Mouse (Mus musculus) stomach, embryonic 16.5 days (tissue): ENCODE measurements around the gene Kbtbd6. TPM values are rescaled to one million over a fixed set of nuclear protein-coding genes. Genes with fewer than 3 reads are reported as not detected.
"Not testable (repeated sequence)": the region's sequence is repeated elsewhere in the genome, so short reads cannot be mapped to it uniquely, and the experiment has no call there.

ENCODE experiments used
- ATAC-seq: fragments of 200-750 bp; cut with Nextera tagmentation; 2 replicates; pipeline ENCODE4 v1.8.0; 2017; ENCODE audit warnings: moderate number of reproducible peaks, moderate TSS enrichment; ENCODE audit not compliant: insufficient read depth, low FRiP score
- H3K27ac ChIP-seq: fragments of 300-500 bp; sonication (generic); 2 replicates; pipeline ENCODE4 v1.5.1; 2014; ENCODE audit warnings: low read length
- H3K27me3 ChIP-seq: fragments of 300-500 bp; sonication (generic); 2 replicates; pipeline ENCODE4 v1.6.1; 2014; ENCODE audit warnings: low read length, control low read depth, mixed read lengths; ENCODE audit not compliant: control insufficient read depth, insufficient read depth
- H3K36me3 ChIP-seq: fragments of 300-500 bp; sonication (generic); 2 replicates; pipeline ENCODE4 v1.6.1; 2014; ENCODE audit warnings: low read length; ENCODE audit not compliant: control insufficient read depth, insufficient read depth
- H3K4me1 ChIP-seq: fragments of 300-500 bp; sonication (generic); 2 replicates; pipeline ENCODE4 v1.6.1; 2014; ENCODE audit warnings: low read length, control low read depth, mixed read lengths; ENCODE audit not compliant: control insufficient read depth, insufficient read depth
- H3K4me2 ChIP-seq: fragments of 300-500 bp; sonication (generic); 2 replicates; pipeline ENCODE4 v1.6.1; 2014; ENCODE audit warnings: low read depth, low read length, mixed read lengths
- H3K4me3 ChIP-seq: fragments of 300-500 bp; sonication (generic); replicated peaks from 2 replicates; pipeline ENCODE4 v1.5.1; 2014; ENCODE audit warnings: mild to moderate bottlenecking, low read length
- H3K9ac ChIP-seq: fragments of 300-500 bp; sonication (generic); 2 replicates; pipeline ENCODE4 v1.6.1; 2014; ENCODE audit warnings: low read length
- H3K9me3 ChIP-seq: fragments of 300-500 bp; sonication (generic); replicated peaks from 2 replicates; pipeline ENCODE4 v1.6.1; 2016; ENCODE audit warnings: low read length, control low read depth; ENCODE audit not compliant: control insufficient read depth
- WGBS: fragments of 180-500 bp; shearing (Covaris S2); extraction: QIAGEN DNeasy Blood & Tissue Kit; methylation state at CpG from one replicate; pipeline ENCODE4 v1.1.7; 2014; 5-methylcytosine and 5-hydroxymethylcytosine counted together
- polyA plus RNA-seq: library from polyadenylated mRNA; unstranded; fragments of >200 nt; fragmentation: Nextera tagmentation; extraction: Ambion mirVana; gene quantifications from 2 replicates; pipeline ENCODE4 v1.2.1, GENCODE M21; 2015

Kbtbd6 gene
- polyA plus RNA-seq, result 1.4 and 1.8 TPM in 2 replicates

DNA sequence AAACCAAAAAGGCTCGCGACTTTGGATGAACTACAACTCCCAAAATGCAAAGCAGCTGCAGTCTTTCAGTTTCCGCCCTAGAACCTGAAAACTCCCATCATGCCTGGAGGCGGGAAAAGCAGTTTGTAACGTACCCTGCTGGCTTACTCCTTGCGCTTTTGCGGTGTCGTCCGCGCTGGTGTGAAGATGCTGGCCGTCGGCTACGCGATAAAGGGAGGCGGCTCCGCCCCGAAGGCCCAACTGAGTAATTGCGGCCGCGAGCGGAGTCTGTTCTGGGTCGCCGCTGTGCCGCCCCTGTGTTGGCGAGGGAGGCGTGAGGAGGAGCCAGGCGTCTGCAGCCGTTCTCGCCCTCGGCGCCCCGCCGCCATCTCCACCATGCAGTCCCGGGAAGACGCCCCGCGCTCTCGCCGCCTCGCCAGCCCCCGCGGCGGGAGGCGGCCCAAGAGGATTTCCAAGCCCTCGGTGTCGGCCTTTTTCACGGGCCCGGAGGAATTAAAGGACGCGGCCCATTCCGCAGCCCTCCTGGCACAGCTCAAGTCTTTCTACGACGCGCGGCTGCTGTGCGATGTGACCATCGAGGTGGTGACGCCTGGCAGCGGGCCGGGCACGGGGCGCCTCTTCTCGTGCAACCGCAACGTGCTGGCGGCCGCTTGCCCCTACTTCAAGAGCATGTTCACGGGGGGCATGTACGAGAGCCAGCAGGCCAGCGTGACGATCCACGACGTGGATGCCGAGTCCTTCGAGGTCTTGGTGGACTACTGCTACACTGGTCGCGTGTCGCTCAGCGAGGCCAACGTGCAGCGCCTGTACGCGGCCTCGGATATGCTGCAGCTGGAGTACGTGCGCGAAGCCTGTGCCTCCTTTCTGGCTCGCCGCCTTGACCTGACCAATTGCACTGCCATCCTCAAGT, at the start of gene Kbtbd6:
Gene Kbtbd6, plus strand, starts transcription at position 155 of the 910 bp plus-strand sequence.
- not testable (repeated sequence) for H3K4me1 ChIP-seq, H3K9me3 ChIP-seq, H3K36me3 ChIP-seq, H3K27me3 ChIP-seq
- H3K27ac ChIP-seq, result peak within 1 kb of the TSS; percentile 67; the same call in 1 of the 2 replicates
- peak; percentile 91 for ATAC-seq
- peak within 1 kb of the TSS; percentile 65 for H3K9ac ChIP-seq
- WGBS, result 18% methylated on average over 44 of the region's 89 CpGs
- peak within 1 kb of the TSS; percentile 63 for H3K4me2 ChIP-seq
- peak within 1 kb of the TSS; percentile 67 for H3K4me3 ChIP-seq

GRCm38 (mm10) chr14:79407641-79408040, 44.0 kb upstream of the Kbtbd6 start:
- Histone ChIP-seq H3K9me3 (no peaks in the 10 kb centered on the region), H3K27me3 (no peaks in the 10 kb centered on the region), H3K36me3 (peaks cover 2% of the 10 kb centered on the region; the same call in 1 of the 2 replicates), H3K9ac (no peak overlapping the region), H3K4me3 (no peak overlapping the region), H3K4me2 (no peak overlapping the region), H3K4me1 (no peaks in the 10 kb centered on the region), H3K27ac (no peak overlapping the region)
- whole genome bisulfite sequencing, result 69% methylated on average over 2 of the region's 2 CpGs
- no peak for ATAC-seq

GRCm38 (mm10) chr14:79409278-79409830, 42.3 kb upstream of the Kbtbd6 start:
- Histone ChIP-seq H3K27ac (0 out of 2 replicates have a peak overlapping the region, but pooled peaks have one; percentile 69), H3K27me3 (no peaks in the 10 kb centered on the region), H3K4me2 (no peak overlapping the region), H3K9ac (no peak overlapping the region), H3K4me3 (no peak overlapping the region), H3K4me1 (no peaks in the 10 kb centered on the region), H3K9me3 (no peaks in the 10 kb centered on the region), H3K36me3 (no peaks in the 10 kb centered on the region)
- WGBS, result 77% methylated on average over 6 of the region's 6 CpGs
- ATAC-seq, result peak; percentile 61; the same call in 1 of the 2 replicates

DNA sequence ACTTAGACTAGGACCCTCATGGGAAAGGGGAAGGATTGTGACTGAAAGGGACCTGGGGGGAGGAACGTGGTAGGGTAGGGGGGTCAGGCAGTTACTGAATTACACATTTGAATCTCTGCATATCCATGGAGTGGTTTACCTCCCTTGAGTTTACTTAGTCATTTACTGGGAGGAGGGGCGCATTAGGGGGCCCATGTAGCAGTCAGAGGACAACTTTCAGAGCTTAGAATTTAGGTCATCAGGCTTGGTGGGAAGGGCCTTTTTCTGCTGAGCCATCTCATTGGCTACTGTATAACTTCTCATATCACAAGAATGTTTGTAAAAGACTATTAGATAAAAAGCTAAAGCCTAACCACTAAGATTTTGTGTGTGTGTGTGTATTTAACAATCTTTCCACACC, 41.0 kb upstream of the Kbtbd6 start:
- no peak overlapping the region for H3K9ac ChIP-seq
- no peaks in the 10 kb centered on the region for H3K9me3 ChIP-seq
- H3K27me3 ChIP-seq, result no peaks in the 10 kb centered on the region
- WGBS, result 66% methylated on average over 2 of the region's 2 CpGs
- no peak overlapping the region for H3K4me2 ChIP-seq
- ATAC-seq, result peak; percentile 86
- H3K36me3 ChIP-seq, result no peaks in the 10 kb centered on the region
- H3K4me3 ChIP-seq, result no peak overlapping the region
- H3K4me1 ChIP-seq, result no peaks in the 10 kb centered on the region
- H3K27ac ChIP-seq, result peak overlapping the region; percentile 69

GRCm38 (mm10) chr14:79413121-79413520, 38.5 kb upstream of the Kbtbd6 start:
- Histone ChIP-seq H3K4me1 (no peaks in the 10 kb centered on the region), H3K9me3 (no peaks in the 10 kb centered on the region), H3K27me3 (no peaks in the 10 kb centered on the region), H3K4me3 (no peak overlapping the region), H3K9ac (no peak overlapping the region), H3K36me3 (0 out of 2 replicates have a peak, but pooled peaks cover 4% of the 10 kb centered on the region), H3K4me2 (no peak overlapping the region), H3K27ac (no peak overlapping the region)
- no peak for ATAC-seq
- 82% methylated on average over 6 of the region's 6 CpGs for WGBS

DNA sequence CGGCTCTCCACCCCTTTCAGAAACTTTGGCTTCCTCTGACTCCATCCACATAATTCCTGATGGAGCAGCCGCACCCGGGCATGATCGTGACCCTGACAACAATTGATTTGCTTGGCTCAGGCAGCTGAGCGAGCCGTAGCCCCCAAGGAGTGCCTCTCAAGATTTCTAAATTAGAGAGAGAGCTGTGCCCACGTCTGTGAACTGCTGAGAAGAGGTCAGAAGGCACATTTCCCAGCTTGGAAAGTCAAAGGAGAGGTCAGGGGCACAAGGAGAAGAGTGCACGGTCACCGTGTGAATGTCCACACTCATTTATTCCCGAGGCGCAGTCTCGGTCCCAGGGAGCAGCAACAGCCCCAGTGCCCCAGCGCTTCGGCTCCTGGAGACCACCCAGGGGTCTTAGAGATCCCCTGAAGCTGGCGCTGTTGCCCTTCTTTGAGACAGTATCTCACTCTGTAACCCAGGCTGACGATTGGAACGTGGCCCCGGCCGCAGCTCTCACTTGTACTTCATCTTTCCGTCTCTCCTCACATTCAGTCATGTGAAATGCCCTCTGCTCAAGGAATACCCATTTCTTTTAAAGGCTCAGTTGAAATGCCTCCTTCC, 31.5 kb upstream of the Kbtbd6 start:
- Histone ChIP-seq H3K36me3 (0 out of 2 replicates have a peak, but pooled peaks cover 4% of the 10 kb centered on the region), H3K4me3 (no peak overlapping the region), H3K27me3 (no peaks in the 10 kb centered on the region), H3K4me2 (no peak overlapping the region), H3K4me1 (no peaks in the 10 kb centered on the region), H3K9ac (no peak overlapping the region), H3K27ac (no peak overlapping the region), H3K9me3 (no peaks in the 10 kb centered on the region)
- no peak for ATAC-seq
- 61% methylated on average over 20 of the region's 20 CpGs for WGBS

DNA sequence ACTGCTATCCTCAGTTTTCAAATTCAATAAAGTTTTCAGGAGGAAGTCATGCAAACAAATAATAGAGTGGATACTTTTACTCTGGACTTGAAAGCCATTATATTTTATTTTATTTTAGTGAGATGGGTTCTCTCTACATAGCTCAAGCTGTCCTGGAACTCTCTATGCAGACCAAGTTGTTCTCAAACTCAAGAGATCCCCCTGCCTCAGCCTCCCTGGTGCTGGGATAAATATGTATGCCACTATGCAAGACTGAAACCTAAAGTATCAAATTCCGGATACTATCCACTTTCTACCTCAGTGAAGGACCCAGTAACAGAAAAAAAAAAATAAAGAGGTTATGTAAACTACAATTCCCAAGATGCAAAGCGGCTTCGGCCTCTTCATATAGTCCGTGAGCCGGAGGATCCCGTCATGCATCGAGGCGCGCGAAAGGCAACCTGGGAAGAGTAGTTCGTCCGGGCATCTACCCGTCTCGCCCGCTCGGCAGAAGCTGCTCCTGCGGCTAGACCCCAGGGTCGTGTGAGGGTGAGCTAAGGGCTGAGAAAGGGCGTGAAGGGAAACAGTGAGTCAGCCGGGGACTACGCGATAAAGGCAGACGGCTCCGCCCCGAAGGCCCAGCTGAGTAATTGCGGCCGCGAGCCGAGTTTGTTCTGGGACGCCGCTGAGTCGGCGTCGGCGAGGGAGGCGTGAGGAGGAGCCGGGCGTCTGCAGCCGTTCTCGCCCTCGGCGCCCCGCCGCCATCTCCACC, 25.5 kb upstream of the Kbtbd6 start, which contains the start of gene Kbtbd7:
Gene Kbtbd7, plus strand, starts transcription at position 533 of the 751 bp plus-strand sequence.
- H3K9me3 ChIP-seq, result peaks cover 10% of the 10 kb centered on the region
- H3K4me1 ChIP-seq, result no peaks in the 10 kb centered on the region
- ATAC-seq, result peak; percentile 99
- peak within 1 kb of the TSS; percentile 72 for H3K9ac ChIP-seq
- no peaks in the 10 kb centered on the region for H3K27me3 ChIP-seq
- WGBS, result under 1% methylated on average over 40 of the region's 44 CpGs
- peak within 1 kb of the TSS; percentile 55 for H3K4me3 ChIP-seq
- H3K27ac ChIP-seq, result peak within 1 kb of the TSS; percentile 80
- peaks cover 11% of the 10 kb centered on the region; the same call in 1 of the 2 replicates for H3K36me3 ChIP-seq
- H3K4me2 ChIP-seq, result peak within 1 kb of the TSS; percentile 40

DNA sequence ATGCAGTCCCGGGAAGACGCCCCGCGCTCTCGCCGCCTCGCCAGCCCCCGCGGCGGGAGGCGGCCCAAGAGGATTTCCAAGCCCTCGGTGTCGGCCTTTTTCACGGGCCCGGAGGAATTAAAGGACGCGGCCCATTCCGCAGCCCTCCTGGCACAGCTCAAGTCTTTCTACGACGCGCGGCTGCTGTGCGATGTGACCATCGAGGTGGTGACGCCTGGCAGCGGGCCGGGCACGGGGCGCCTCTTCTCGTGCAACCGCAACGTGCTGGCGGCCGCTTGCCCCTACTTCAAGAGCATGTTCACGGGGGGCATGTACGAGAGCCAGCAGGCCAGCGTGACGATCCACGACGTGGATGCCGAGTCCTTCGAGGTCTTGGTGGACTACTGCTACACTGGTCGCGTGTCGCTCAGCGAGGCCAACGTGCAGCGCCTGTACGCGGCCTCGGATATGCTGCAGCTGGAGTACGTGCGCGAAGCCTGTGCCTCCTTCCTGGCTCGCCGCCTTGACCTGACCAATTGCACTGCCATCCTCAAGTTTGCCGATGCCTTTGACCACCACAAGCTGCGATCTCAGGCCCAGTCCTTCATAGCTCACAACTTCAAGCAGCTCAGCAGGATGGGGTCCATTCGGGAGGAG, 24.8 kb upstream of the Kbtbd6 start:
- not testable (repeated sequence) for H3K27me3 ChIP-seq, H3K4me1 ChIP-seq, H3K9me3 ChIP-seq
- Histone ChIP-seq H3K4me2 (peak overlapping the region; percentile 40), H3K36me3 (peaks cover 11% of the 10 kb centered on the region; the same call in 1 of the 2 replicates), H3K4me3 (peak overlapping the region; percentile 55), H3K9ac (peak overlapping the region; percentile 72), H3K27ac (peak overlapping the region; percentile 80)
- WGBS, result 48% methylated on average over 12 of the region's 59 CpGs
- peak; percentile 3; the same call in 1 of the 2 replicates for ATAC-seq
